Mouse (Mus musculus) adrenal gland, postnatal 36 days (tissue): Measurements from ENCODE around the gene Mcam. TPM values are rescaled to one million over a fixed set of nuclear protein-coding genes. Genes with fewer than 3 reads are reported as not detected.

ENCODE experiments used
- DNase-seq, 2 experiments: peaks; one replicate each; pipeline ENCODE4 v3.0.0; 2021; ENCODE audit warnings: mixed read lengths in 1 of 2
- total RNA-seq, 2 experiments: library from RNA; stranded (reverse); gene quantifications; 2 replicates each; pipeline ENCODE4 v1.2.3; 2021

Gene Mcam
- total RNA-seq, 2 experiments from 2014 or later = 30.7 to 73.7 TPM

DNA sequence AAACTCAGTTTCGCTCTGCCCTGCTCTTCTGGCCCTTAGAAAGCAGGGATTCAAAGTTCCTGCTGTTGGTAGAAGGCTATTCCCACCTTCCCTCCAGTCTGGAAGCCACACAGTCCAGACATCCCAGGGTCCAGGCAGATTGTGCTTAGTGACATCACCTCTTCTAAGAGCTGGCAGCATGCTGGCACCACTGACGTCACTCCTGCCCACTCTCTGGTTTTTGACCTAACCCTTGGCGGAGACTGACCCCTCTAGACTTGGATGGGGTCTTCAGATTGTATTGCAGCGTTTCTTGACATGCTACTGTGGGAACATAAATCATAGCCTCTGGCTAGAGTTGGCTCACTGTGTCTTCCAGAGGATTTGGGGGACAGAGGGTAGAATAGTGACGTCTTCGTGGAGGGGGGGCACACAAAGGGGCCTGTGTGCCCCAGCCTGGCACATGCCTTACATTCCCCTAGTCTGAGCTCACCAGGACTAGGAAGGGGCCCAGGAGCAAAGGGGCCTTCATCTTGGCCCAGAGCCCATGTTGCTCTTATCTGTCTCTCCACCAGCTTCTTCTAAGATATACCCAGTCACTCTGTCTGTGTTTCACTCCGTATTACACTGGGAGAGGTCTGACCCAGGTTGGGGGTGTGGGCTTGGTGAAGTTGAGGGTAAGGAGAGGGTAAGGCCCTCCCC lies 1.6 kb downstream of the Mcam start:
- DNase-seq = no peak

DNA sequence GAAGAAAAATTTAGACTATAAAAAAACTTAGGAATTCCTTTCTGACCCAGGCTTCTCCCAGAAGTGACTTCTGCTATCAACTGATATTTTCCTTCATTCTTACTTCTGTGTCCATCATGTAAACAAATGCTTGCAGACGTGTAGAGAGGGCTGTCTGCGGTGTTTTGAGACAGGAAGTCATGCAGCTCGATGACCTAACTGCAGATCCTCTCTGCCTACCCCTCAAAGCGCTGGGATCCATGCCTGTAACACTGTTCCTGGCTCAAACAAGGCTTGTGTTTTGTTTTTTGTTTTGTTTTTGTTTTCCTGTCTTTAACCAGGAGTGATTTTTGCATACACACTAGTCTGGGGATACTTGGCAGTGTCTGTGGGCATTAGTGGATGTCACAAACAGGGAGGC lies 3.6 kb downstream of the Mcam start:
- DNase-seq = no peak

DNA sequence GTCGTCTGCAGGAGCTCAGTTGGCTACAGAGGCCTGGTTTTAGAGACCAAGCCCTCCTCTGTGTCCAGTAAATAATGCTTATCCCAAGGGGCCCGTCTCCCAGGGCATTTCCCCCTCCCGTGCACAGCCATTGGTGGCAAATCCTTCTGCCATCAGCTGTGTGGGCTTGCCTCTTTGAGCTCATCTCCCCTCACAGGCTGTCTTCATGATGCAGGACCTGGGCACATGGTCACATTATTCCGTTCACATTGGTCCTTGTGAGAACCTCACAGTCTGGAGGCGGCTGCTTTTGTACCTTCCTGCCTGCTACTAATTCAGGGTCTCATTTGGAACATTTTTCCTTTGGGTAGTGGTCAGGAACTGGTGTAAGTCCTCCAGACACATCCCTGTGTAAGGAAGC lies 7.7 kb downstream of the Mcam start:
- DNase-seq = no peak

DNA sequence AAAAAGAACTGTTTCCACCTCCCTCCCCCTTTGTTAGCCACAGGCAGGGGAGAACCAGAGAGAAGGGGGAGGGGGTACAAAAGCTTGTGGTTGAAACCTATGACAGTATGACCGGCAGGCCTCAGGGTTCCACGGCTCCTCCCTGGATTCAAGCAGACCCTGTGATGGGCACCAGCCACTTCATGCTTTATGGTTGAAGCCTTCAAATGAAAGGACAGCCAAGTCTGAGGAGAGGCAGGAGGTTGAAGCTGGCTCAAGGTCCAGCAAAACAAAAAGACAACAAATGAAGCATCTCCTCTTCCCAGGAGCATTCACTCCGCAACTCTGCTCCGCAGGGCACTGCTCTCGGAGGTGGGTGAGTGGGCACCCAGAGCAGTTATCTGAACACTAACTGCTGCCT lies 9.2 kb downstream of the Mcam start:
- no peak for DNase-seq

DNA sequence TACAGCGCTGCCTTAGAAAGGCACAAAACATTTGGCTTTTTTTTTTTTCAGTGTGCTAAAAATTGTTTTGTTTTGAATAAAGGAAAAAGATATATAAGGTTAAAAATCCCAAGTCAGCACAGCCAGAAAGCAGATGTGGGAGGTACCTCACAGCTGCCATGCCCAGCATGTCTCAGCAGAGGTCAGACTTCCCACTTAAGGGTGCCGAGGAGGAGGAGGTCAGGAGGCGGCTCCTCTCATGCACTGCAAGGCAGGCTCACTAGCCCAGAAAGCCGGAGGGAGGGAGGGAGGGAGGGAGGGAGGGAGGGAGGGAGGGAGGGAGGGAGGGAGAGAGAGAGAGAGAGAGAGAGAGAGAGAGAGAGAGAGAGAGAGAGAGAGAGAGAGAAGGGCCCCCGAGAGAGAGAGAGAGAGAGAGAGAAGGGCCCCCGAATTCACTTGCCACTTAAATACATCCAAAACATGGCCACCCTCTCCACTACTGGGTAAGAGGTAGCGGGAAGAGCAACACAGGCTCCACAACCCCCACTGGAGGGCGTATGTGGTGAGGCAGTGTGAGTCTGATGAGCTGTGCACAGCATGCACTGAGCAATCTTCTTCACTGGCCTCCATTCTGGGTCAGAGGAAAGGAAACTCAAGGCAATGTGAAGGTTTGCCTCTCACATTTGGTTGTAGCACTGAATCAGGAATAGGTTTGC lies 9.9 kb downstream of the Mcam start:
- DNase-seq = peak in 1 of 2 experiments; percentile 48

DNA sequence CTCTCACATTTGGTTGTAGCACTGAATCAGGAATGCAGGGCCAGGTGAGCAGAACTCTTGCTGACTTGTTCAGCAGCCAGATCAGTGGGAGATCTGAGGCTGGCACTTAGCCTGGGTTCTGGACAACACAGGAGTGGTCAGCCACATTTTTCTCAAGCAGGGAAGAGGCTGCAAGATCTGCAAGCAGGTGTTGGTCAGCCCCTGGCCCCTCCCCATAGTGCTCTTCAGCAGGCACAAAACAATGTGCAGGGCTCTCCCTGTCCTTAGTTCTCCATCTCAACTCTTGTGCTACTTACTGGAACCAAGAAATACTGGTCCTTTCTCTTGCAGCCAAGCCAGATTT lies 10.4 kb downstream of the Mcam start:
- DNase-seq = no peak

DNA sequence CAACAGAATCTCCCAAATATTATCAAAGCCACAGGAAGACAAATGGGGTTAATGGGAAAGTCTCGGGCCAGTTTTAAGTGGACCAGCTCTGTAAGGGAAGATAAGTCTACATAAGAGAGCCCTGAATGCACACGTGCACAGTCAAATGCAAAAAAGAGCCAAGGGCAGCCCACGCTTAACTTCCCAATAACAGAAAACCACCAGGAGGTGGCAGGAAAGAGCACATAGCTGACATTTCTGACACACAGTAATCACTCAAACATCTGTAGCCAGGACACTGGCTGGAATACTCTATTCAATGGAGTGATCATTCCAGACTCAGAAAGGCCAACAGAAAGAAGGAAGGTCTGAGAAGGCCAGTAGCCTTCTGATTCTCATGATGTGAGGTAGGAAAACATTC lies 13.0 kb downstream of the Mcam start:
- peak in 1 of 2 experiments; percentile 37 for DNase-seq

DNA sequence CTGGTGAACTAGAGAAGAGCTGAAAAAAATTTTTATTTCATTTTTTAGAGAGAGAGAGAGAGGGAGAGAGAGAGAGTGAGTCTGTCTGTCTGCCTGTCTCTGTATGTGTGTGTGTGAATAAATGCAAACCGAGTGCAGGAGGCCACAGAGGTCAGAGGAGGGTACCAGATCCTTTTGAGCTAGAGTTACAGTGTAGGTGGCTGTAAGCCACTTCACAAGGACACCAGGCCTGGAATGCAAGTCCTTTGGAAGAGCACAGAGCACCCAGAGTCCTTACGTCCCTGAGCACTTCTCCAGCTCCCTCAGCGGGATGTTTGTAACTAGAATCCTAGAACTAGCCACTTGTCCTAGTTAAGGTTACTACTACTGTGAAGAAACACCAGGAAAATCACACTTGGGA lies 25.6 kb downstream of the Mcam start:
- no peak for DNase-seq

DNA sequence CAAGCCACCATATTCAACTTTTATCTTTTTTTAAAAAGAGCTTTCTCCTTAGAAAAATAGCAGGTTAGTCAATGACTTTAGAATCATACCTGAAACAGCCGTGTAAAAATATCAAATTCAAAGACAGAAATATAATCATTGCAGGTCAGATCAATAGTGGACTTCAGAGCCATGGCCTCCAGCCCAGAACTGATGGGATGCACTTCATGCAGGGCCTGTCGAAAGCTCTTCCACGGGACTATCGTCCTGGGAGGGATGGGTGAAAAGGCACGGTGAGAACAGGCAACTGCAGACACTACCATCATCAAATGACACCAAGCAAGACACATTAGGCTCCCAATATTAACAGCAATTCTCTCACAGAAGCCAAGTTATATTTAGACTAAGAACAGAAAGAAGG lies 34.7 kb downstream of the Mcam start:
- no peak for DNase-seq

DNA sequence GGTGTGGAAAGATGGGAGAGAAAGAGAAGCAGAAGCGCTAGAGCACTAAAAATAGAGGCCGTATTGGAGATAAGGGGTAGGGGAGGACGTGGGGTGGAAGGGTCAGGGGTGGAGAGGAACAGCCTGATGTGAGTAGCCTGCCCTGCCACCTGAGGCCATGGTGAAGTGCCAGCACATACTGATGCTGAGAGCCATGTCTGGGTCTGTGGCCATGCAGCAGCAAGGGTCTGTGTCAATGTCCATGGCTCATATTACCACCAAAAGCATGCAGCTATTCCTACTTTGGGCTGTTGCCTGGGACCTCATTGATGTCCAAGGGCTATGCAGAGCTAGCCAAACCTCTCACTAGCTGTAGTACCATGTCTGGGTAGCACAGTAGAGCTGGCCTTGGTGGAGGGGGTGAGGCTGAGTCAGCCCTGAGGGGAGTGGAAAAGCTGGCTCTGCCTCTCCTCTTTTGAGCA lies 36.5 kb downstream of the Mcam start:
- DNase-seq = peak; percentile 79 to 82

DNA sequence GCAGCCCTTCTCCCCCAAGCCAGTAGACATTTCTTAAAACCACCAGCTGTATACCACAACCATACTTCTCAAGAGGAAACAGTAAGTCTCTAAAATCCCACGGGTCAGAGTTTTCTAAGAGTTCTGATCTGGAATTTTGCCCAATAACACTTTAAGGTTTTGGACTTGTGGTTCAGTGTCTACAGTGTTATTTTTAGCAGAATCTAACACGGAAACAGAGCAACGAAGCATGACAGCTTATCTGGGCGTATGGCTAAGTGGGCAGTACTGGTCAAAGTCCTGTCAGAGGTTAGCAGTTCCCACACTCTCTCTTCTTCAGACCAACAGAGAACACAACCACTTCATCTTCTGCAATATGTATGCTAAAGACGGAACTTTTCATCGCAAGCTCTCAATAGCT lies 41.3 kb downstream of the Mcam start:
- DNase-seq = no peak

DNA sequence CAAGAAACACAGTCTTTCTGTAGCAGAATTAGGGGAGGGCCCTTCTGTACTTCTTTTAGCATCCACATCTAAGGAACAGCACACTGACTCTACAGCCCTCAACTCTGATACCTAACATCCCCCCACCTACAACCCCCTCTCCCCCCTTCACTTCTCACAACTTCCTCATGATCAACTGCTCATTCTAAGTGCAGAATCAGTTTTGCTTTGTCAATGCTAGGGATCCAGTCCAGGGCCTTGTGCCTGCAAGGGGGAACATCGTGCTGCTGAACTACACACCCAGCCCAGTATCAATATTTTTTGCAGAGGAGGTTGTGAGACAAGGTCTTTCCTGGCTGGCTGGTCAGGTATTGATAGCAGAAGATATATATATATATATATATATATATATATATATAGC lies 41.7 kb downstream of the Mcam start:
- no peak for DNase-seq

DNA sequence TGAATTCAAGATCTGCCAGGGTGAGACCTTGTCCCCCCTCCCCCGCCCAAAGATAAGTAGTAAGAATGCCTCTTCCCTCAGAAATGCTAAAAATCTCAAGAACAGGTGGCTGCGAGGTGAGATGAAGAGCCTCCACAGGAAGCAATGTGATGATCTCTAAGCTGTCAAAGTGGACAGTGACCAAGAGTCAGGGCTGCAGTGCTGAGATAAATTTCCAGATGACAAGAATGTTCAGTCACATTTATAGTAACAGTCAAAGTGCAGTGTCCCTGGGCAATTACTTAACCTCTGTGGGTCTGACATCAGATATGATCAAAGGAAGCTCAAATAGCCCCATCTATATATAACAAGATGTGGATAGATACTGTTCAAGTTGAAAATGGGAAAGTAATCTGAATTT lies 43.1 kb downstream of the Mcam start:
- no peak for DNase-seq

DNA sequence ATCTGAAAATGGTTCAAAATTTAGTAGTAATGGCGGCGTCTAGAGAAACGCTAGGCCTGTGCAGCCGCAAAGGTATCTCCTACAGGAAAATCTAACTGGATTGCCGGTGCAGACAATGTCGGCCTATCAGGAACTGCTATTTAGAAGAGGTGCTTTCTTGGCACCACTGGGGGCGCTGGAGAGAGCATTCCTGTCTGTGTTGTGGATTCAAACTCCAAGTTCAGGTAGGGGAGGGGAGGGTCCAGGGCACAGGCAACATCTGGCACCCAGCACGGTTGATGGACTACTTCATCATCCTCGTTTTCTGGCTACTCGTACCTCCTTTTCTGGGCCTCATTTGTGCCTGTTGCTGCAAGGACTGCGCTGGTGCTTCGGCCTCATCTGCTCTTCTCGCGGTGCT lies 44.1 kb downstream of the Mcam start:
- DNase-seq = peak; percentile 12 to 36

DNA sequence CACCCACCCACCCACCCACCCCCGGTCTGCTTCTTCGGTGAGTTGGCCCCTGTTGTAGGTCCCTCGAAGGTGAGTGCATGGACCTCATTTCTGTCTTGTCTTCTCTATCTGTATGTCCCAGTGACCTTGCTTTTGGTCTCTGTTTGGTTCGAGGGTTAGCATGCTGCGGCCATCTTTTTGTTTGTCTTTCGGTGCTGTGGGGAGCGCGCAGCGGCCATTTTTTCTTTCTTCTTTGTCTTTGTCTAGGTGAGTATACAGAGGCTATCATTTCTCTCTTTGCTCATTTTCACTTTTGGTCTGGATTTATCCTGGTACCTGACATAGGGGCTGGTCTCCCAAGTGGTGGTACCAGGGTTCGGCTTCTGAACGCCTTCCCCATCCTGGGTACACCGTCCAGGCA lies 44.5 kb downstream of the Mcam start:
- no peak for DNase-seq

DNA sequence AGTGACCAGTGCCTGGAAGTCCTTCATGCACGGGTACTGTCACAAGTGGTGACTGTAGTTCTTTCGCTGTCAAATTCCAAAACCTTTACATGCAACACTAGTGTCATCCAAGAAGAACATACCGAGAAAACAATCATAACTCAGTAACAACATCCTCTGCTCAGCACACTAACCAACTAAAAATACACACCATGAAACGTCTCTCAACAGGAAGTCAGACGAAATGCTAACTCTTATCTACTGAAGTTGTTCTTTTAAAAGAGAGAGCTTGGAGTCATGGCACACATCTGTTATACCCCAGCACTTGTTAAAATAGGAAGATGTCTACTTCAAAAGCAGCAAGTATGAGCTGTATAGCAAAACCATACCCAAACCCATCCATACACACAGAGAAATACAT lies 47.3 kb downstream of the Mcam start:
- DNase-seq = no peak

DNA sequence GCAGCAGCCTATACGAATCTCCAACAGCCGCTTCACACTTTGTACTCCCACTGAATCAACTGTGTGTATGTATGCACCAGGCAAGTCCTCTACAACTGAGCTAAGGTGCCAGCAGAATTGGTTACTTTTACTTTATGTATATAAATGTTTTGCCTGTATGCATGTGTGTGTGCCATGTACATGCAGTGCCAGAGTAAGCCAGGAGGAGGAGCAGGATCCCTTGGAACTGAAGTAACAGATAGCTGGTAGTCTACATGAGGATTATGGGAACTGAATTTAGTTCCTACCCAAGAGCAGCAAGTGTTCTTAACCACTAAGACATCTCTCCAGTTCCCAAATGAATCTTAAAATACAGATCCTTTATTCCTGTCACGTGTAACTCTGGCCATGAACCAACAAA lies 48.0 kb downstream of the Mcam start:
- DNase-seq = peak; percentile 42 to 57

DNA sequence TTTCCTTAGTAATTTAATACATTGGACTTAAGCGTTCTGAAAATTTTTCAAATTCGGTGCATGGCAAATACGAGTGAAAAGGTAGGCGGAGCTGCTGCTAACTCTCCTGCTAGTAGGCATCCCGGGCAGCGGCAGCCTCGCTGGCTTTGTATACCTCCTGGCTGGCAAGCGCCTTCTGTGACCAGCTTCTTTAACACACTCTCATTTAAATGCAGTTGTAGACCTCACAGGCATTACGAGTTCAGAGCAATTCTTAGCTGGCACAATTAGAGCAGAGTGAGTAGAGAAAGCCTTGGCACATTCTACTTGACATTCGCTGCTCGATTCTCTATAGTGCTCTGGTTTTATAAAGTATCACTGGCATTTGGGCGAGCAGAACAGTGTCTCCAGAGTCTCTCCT lies 54.0 kb downstream of the Mcam start:
- DNase-seq = no peak

DNA sequence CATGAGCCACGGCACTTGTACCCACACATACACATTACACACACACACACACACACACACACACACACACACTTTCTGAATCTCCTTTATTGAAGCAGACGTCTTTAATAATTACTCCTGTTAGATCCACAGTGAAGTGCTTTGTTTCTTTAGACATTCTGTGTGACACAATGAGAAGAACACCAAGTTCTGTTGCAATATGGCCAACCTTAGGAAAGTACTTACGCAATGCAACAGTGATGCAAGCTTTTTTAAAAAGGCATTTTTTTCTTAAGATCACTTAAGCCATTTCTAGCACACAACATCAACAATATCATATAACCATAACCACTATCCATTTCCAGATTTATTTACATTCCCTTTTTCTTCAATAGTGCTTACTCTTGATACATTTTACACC lies 56.9 kb downstream of the Mcam start:
- DNase-seq = no peak

DNA sequence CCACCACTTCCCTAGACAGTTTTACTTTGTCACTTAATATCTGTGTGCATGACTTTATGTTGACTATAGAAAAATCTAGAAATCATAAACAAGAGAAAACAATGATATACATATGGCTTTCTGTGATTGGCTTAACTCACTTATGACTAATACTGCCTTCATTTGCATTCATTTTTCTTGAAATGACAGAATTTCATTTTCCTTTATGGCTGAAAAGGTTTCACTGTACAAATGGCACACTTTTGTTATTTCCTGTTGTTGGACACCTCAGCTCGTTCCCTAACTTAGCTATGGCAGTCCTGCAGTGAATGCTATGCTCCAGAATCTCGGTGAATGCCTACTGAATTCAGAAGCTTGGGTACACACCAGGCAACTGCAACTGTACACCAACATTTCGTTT lies 58.0 kb downstream of the Mcam start:
- DNase-seq = no peak
